Mouse (Mus musculus): ENCODE measurements around the gene Hcls1. TPM values are rescaled to one million over a fixed set of nuclear protein-coding genes. Genes with fewer than 3 reads are reported as not detected.

Hcls1 gene
- polyA plus RNA-seq, 1 experiment from 2014 or later = 2.4 TPM

GRCm38 (mm10) chr16:36912311-36912710 lies 22.5 kb upstream of the Hcls1 start:
- H3K27me3 ChIP-seq (replicated peaks; ENCODE audit: control insufficient read depth, insufficient read depth, low read length) = no peaks in the 10 kb centered on the region
- no peak overlapping the region for H3K4me2 ChIP-seq (ENCODE audit: low read length)
- H3K36me3 ChIP-seq (ENCODE audit: control insufficient read depth, insufficient read depth, low read length) = peaks cover 46% of the 10 kb centered on the region
- H3K9me3 ChIP-seq (ENCODE audit: control insufficient read depth, low read length) = no peaks in the 10 kb centered on the region
- no peak overlapping the region for H3K27ac ChIP-seq (ENCODE audit: low read depth, low read length)
- H3K4me1 ChIP-seq (ENCODE audit: control insufficient read depth, insufficient read depth, low read depth, low read length) = no peaks in the 10 kb centered on the region
- no peak overlapping the region for H3K9ac ChIP-seq (ENCODE audit: low read depth, low read length)
- ATAC-seq = no peak
- H3K4me3 ChIP-seq (ENCODE audit: low read length) = no peak overlapping the region
- 90% methylated on average over 13 of the region's 13 CpGs for WGBS

GRCm38 (mm10) chr16:36914195-36914594 lies 20.6 kb upstream of the Hcls1 start:
- WGBS = 88% methylated on average over 5 of the region's 5 CpGs

GRCm38 (mm10) chr16:36918505-36918904 lies 16.3 kb upstream of the Hcls1 start:
- H3K4me1 ChIP-seq (ENCODE audit: control insufficient read depth, insufficient read depth, low read depth, low read length) = no peaks in the 10 kb centered on the region
- WGBS = 94% methylated on average over 10 of the region's 10 CpGs
- H3K4me3 ChIP-seq (ENCODE audit: low read length) = no peak overlapping the region
- H3K36me3 ChIP-seq (ENCODE audit: control insufficient read depth, insufficient read depth, low read length) = peaks cover 42% of the 10 kb centered on the region
- no peak overlapping the region for H3K4me2 ChIP-seq (ENCODE audit: low read length)
- H3K9me3 ChIP-seq (ENCODE audit: control insufficient read depth, low read length) = no peaks in the 10 kb centered on the region
- no peak overlapping the region for H3K27ac ChIP-seq (ENCODE audit: low read depth, low read length)
- ATAC-seq = no peak
- no peaks in the 10 kb centered on the region for H3K27me3 ChIP-seq (replicated peaks; ENCODE audit: control insufficient read depth, insufficient read depth, low read length)
- H3K9ac ChIP-seq (ENCODE audit: low read depth, low read length) = no peak overlapping the region

More at GRCm38 (mm10) chr16:36914195-36914594, 20.6 kb upstream of the Hcls1 start:
- H3K9ac ChIP-seq (ENCODE audit: low read depth, low read length) = no peak overlapping the region
- ATAC-seq = no peak
- H3K4me3 ChIP-seq (ENCODE audit: low read length) = no peak overlapping the region
- H3K27ac ChIP-seq (ENCODE audit: low read depth, low read length) = no peak overlapping the region
- H3K36me3 ChIP-seq (ENCODE audit: control insufficient read depth, insufficient read depth, low read length) = peaks cover 50% of the 10 kb centered on the region
- H3K4me1 ChIP-seq (ENCODE audit: control insufficient read depth, insufficient read depth, low read depth, low read length) = no peaks in the 10 kb centered on the region
- no peak overlapping the region for H3K4me2 ChIP-seq (ENCODE audit: low read length)
- no peaks in the 10 kb centered on the region for H3K9me3 ChIP-seq (ENCODE audit: control insufficient read depth, low read length)
- H3K27me3 ChIP-seq (replicated peaks; ENCODE audit: control insufficient read depth, insufficient read depth, low read length) = no peaks in the 10 kb centered on the region

- no peak for ATAC-seq
- Histone ChIP-seq H3K27ac (ENCODE audit: low read depth, low read length) (no peak overlapping the region), H3K4me2 (ENCODE audit: low read length) (no peak overlapping the region), H3K9ac (ENCODE audit: low read depth, low read length) (no peak overlapping the region), H3K9me3 (ENCODE audit: control insufficient read depth, low read length) (no peaks in the 10 kb centered on the region), H3K27me3 (replicated peaks; ENCODE audit: control insufficient read depth, insufficient read depth, low read length) (no peaks in the 10 kb centered on the region), H3K36me3 (ENCODE audit: control insufficient read depth, insufficient read depth, low read length) (peaks cover 32% of the 10 kb centered on the region), H3K4me3 (ENCODE audit: low read length) (no peak overlapping the region), H3K4me1 (ENCODE audit: control insufficient read depth, insufficient read depth, low read depth, low read length) (no peaks in the 10 kb centered on the region)
- WGBS = 89% methylated on average over 3 of the region's 3 CpGs
Measured at GRCm38 (mm10) chr16:36920410-36920809, 14.4 kb upstream of the Hcls1 start.

GRCm38 (mm10) chr16:36921067-36921613 lies 13.6 kb upstream of the Hcls1 start:
- no peak overlapping the region for H3K9ac ChIP-seq (ENCODE audit: low read depth, low read length)
- 93% methylated on average over 8 of the region's 8 CpGs for WGBS
- no peaks in the 10 kb centered on the region for H3K27me3 ChIP-seq (replicated peaks; ENCODE audit: control insufficient read depth, insufficient read depth, low read length)
- no peak overlapping the region for H3K4me3 ChIP-seq (ENCODE audit: low read length)
- no peaks in the 10 kb centered on the region for H3K4me1 ChIP-seq (ENCODE audit: control insufficient read depth, insufficient read depth, low read depth, low read length)
- H3K27ac ChIP-seq (ENCODE audit: low read depth, low read length) = no peak overlapping the region
- no peak overlapping the region for H3K4me2 ChIP-seq (ENCODE audit: low read length)
- peaks cover 36% of the 10 kb centered on the region for H3K36me3 ChIP-seq (ENCODE audit: control insufficient read depth, insufficient read depth, low read length)
- H3K9me3 ChIP-seq (ENCODE audit: control insufficient read depth, low read length) = no peaks in the 10 kb centered on the region
- no peak for ATAC-seq

- 93% methylated on average over 6 of the region's 6 CpGs for whole genome bisulfite sequencing
- no peak for ATAC-seq
Measured at GRCm38 (mm10) chr16:36921980-36922379, 12.8 kb upstream of the Hcls1 start.

GRCm38 (mm10) chr16:36924312-36924711 lies 10.5 kb upstream of the Hcls1 start:
- Histone ChIP-seq H3K27ac (ENCODE audit: low read depth, low read length) (no peak overlapping the region), H3K4me1 (ENCODE audit: control insufficient read depth, insufficient read depth, low read depth, low read length) (no peaks in the 10 kb centered on the region), H3K27me3 (replicated peaks; ENCODE audit: control insufficient read depth, insufficient read depth, low read length) (no peaks in the 10 kb centered on the region), H3K36me3 (ENCODE audit: control insufficient read depth, insufficient read depth, low read length) (peaks cover 42% of the 10 kb centered on the region), H3K4me3 (ENCODE audit: low read length) (no peak overlapping the region), H3K9me3 (ENCODE audit: control insufficient read depth, low read length) (no peaks in the 10 kb centered on the region), H3K4me2 (ENCODE audit: low read length) (no peak overlapping the region), H3K9ac (ENCODE audit: low read depth, low read length) (no peak overlapping the region)
- 96% methylated on average over 8 of the region's 8 CpGs for WGBS
- no peak for ATAC-seq

More at GRCm38 (mm10) chr16:36921980-36922379, 12.8 kb upstream of the Hcls1 start:
- Histone ChIP-seq H3K4me2 (ENCODE audit: low read length) (no peak overlapping the region), H3K9me3 (ENCODE audit: control insufficient read depth, low read length) (no peaks in the 10 kb centered on the region), H3K4me3 (ENCODE audit: low read length) (no peak overlapping the region), H3K36me3 (ENCODE audit: control insufficient read depth, insufficient read depth, low read length) (peaks cover 40% of the 10 kb centered on the region), H3K27ac (ENCODE audit: low read depth, low read length) (no peak overlapping the region), H3K9ac (ENCODE audit: low read depth, low read length) (no peak overlapping the region), H3K4me1 (ENCODE audit: control insufficient read depth, insufficient read depth, low read depth, low read length) (no peaks in the 10 kb centered on the region), H3K27me3 (replicated peaks; ENCODE audit: control insufficient read depth, insufficient read depth, low read length) (no peaks in the 10 kb centered on the region)

- Histone ChIP-seq H3K36me3 (ENCODE audit: control insufficient read depth, insufficient read depth, low read length) (peaks cover 40% of the 10 kb centered on the region), H3K4me3 (ENCODE audit: low read length) (no peak overlapping the region), H3K4me2 (ENCODE audit: low read length) (no peak overlapping the region), H3K9me3 (ENCODE audit: control insufficient read depth, low read length) (no peaks in the 10 kb centered on the region), H3K9ac (ENCODE audit: low read depth, low read length) (no peak overlapping the region), H3K27ac (ENCODE audit: low read depth, low read length) (no peak overlapping the region), H3K27me3 (replicated peaks; ENCODE audit: control insufficient read depth, insufficient read depth, low read length) (no peaks in the 10 kb centered on the region), H3K4me1 (ENCODE audit: control insufficient read depth, insufficient read depth, low read depth, low read length) (no peaks in the 10 kb centered on the region)
- whole genome bisulfite sequencing = 95% methylated on average over 6 of the region's 6 CpGs
- ATAC-seq = no peak
Measured at GRCm38 (mm10) chr16:36925351-36925750, 9.4 kb upstream of the Hcls1 start.

GRCm38 (mm10) chr16:36925797-36926196 lies 9.0 kb upstream of the Hcls1 start:
- WGBS = 83% methylated on average over 6 of the region's 6 CpGs
- peaks cover 40% of the 10 kb centered on the region for H3K36me3 ChIP-seq (ENCODE audit: control insufficient read depth, insufficient read depth, low read length)
- no peak overlapping the region for H3K27ac ChIP-seq (ENCODE audit: low read depth, low read length)

More at GRCm38 (mm10) chr16:36925797-36926196, 9.0 kb upstream of the Hcls1 start:
- no peak for ATAC-seq
- no peak overlapping the region for H3K9ac ChIP-seq (ENCODE audit: low read depth, low read length)
- H3K27me3 ChIP-seq (replicated peaks; ENCODE audit: control insufficient read depth, insufficient read depth, low read length) = no peaks in the 10 kb centered on the region
- no peaks in the 10 kb centered on the region for H3K9me3 ChIP-seq (ENCODE audit: control insufficient read depth, low read length)
- no peaks in the 10 kb centered on the region for H3K4me1 ChIP-seq (ENCODE audit: control insufficient read depth, insufficient read depth, low read depth, low read length)
- H3K4me2 ChIP-seq (ENCODE audit: low read length) = no peak overlapping the region
- H3K4me3 ChIP-seq (ENCODE audit: low read length) = no peak overlapping the region

Data from hindbrain, embryonic 16.5 days (tissue).